Mouse (Mus musculus): ENCODE results near the gene Olfr314.
"Not testable (repeated sequence)": the region's sequence is repeated elsewhere in the genome, so short reads cannot be mapped to it uniquely, and the experiment has no call there.

Olfr314 gene

GRCm38 (mm10) chr11:58782480-58783089, at the start of gene Olfr314:
Olfr314 (plus strand) TSS chr11:58782952.
- in situ Hi-C loops (cut with MboI; ENCODE audit: low pct_unique_long_range_greater_than_20kb in 1 of 2, low sequenced_read_pairs in 2 of 2, unreplicated experiment in 1 of 2), result no loop called here

- in situ Hi-C loops (cut with MboI; ENCODE audit: low pct_unique_long_range_greater_than_20kb in 1 of 2, low sequenced_read_pairs in 2 of 2, unreplicated experiment in 1 of 2), result loop anchor here in 1 of 2 experiments (10.0 kb wide), 1 partner anchor 69 kb away; no protein-coding TSS in a partner anchor
Observed at GRCm38 (mm10) chr11:58733372-58733771, 49.4 kb upstream of the Olfr314 start.

DNA sequence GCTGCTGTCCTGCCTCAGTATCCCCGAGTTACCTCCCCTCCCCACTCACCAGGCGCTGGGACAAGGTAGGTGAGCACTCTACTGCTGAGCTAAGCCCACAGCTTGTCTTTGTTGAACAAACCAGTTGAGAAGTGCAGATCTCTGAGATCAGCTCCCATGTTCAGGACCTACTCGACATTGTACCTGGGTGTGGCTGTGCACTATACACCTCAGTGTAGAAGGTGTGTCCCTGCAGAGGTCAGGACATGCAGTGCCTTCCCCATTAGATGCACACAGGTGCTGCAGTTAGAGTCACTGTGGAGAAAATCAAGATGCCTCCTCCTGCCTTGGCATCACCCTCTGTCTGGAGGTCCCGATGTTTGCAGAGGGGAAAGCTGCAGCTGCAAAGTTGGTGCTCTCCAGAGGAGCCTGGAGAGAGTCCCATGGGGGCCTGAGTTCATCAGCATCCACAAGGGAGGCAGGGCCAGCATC, 43.9 kb upstream of the Olfr314 start, which contains the start of gene Olfr317:
TSS of gene Olfr317 (minus strand) at position 421 of the 471 bp plus-strand sequence.
- in situ Hi-C loops (cut with MboI; ENCODE audit: low pct_unique_long_range_greater_than_20kb in 1 of 2, low sequenced_read_pairs in 2 of 2, unreplicated experiment in 1 of 2), result loop anchor here in 1 of 2 experiments (10.0 kb wide), 1 partner anchor 74 kb away; no protein-coding TSS in a partner anchor

- in situ Hi-C loops (cut with MboI; ENCODE audit: low pct_unique_long_range_greater_than_20kb in 1 of 2, low sequenced_read_pairs in 2 of 2, unreplicated experiment in 1 of 2), result not testable (repeated sequence)
Observed at GRCm38 (mm10) chr11:58751096-58751495, 31.7 kb upstream of the Olfr314 start.

- in situ Hi-C loops (cut with MboI; ENCODE audit: low pct_unique_long_range_greater_than_20kb in 1 of 2, low sequenced_read_pairs in 2 of 2, unreplicated experiment in 1 of 2), result no loop called here
Observed at GRCm38 (mm10) chr11:58752434-58752833, 30.3 kb upstream of the Olfr314 start, which contains the start of gene Olfr316. Olfr316 (plus strand) TSS chr11:58752734.

- in situ Hi-C loops (cut with MboI; ENCODE audit: low pct_unique_long_range_greater_than_20kb in 1 of 2, low sequenced_read_pairs in 2 of 2, unreplicated experiment in 1 of 2), result no loop called here
Observed at GRCm38 (mm10) chr11:58772888-58773287, 9.9 kb upstream of the Olfr314 start, which contains the start of gene Olfr315. Olfr315 (plus strand) TSS chr11:58773188.

DNA sequence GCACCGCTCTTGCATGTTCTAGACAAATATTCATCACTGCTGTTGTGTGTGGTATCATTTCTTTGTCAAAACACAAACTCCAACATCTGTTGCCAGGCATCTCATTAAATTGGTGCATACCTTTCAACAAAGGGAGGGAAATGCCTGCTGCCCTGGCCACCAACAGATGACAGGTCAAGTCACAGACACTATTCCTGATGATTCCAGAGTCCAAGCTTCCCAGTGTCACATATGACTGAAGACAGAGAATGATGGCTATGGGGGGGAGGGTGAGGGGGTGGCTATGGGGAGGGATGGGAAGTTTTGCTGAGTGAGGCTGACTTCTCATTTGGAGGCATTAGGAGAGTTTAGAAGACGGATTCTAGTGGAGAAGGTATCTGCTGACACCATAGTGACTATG, 1.4 kb downstream of the Olfr314 start:
- in situ Hi-C loops (cut with MboI; ENCODE audit: low pct_unique_long_range_greater_than_20kb in 1 of 2, low sequenced_read_pairs in 2 of 2, unreplicated experiment in 1 of 2), result no loop called here

DNA sequence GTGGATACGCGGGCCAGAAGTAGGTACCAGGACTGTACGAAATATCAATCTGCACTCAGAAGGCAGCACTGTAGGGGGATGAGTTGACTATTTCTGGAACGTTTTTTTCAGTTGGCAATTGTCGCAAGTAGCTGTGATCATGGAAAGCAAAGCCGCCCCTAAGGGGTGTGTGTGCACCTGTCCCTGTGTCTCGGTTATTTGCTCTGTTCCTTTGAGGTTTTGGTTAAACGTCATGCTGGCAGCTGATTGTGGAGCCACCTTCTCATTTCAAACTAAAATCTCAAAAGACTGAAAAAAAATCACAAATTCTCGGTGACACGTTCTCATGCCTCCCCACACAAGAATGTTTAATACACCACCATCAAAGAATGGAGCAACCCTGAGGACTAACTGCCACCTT, 4.9 kb downstream of the Olfr314 start:
- in situ Hi-C loops (cut with MboI; ENCODE audit: low pct_unique_long_range_greater_than_20kb in 1 of 2, low sequenced_read_pairs in 2 of 2, unreplicated experiment in 1 of 2), result no loop called here

- in situ Hi-C loops (cut with MboI; ENCODE audit: low pct_unique_long_range_greater_than_20kb in 1 of 2, low sequenced_read_pairs in 2 of 2, unreplicated experiment in 1 of 2), result no loop called here
Observed at GRCm38 (mm10) chr11:58788346-58788745, 5.6 kb downstream of the Olfr314 start.

- in situ Hi-C loops (cut with MboI; ENCODE audit: low pct_unique_long_range_greater_than_20kb in 1 of 2, low sequenced_read_pairs in 2 of 2, unreplicated experiment in 1 of 2), result no loop called here
Observed at GRCm38 (mm10) chr11:58789532-58789931, 6.8 kb downstream of the Olfr314 start.

DNA sequence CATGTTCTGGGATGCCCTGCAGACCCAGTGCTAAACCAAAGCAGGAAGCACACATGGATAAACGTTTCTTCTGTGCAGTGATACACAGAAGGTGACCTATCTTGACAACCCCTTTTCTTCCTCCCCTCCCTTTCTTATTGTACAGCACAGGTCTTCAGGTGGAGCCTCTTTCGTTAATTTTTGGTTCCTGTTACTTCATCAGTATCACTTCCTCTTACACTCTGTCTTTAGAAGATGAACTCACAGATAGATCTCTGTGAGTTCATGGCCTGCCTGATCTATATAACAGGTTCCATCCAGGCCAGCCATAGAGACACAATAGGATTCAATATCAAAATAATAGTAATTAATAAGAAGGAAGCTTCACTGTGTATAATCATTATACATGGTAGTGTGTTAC, 7.3 kb downstream of the Olfr314 start:
- in situ Hi-C loops (cut with MboI; ENCODE audit: low pct_unique_long_range_greater_than_20kb in 1 of 2, low sequenced_read_pairs in 2 of 2, unreplicated experiment in 1 of 2), result no loop called here

DNA sequence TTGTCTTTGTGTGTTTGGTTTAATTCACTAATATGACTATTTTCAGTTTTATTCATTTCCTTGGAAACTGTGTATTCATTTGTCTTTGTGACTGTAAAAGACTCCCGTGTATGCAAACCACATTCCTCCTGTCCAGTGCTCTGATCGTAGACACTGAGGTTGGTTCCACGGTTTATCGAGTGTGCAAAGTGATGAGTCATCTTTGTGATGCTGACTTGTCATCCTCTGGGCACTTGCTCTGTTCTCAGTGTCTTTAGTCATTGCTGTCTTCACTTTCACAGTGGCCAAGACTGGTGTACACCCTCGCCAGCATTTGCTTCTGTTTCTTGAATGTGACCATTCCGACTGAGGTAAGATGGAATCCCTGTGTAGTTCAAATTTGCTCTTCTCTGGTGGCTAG, 7.9 kb downstream of the Olfr314 start:
- in situ Hi-C loops (cut with MboI; ENCODE audit: low pct_unique_long_range_greater_than_20kb in 1 of 2, low sequenced_read_pairs in 2 of 2, unreplicated experiment in 1 of 2), result no loop called here

DNA sequence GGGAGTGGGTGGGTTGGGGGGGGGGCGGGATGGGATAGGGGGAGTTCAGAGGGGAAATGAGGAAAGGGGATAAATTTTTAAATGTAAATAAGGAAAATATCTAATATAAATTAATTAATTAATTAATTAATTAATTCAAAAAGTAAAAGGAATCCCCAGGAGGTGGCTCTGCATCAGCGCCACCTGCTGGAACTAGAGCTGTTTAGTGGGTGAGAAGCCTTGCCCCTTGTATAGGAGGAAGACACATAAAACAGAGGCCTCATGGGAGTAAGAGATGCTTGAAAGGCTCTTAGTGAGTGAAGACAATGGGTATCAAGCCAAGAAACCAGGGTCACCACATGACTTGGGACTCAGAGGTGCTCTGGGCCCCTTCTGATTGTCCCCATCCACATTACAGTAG, 13.1 kb downstream of the Olfr314 start:
- in situ Hi-C loops (cut with MboI; ENCODE audit: low pct_unique_long_range_greater_than_20kb in 1 of 2, low sequenced_read_pairs in 2 of 2, unreplicated experiment in 1 of 2), result no loop called here

- in situ Hi-C loops (cut with MboI; ENCODE audit: low pct_unique_long_range_greater_than_20kb in 1 of 2, low sequenced_read_pairs in 2 of 2, unreplicated experiment in 1 of 2), result no loop called here
Observed at GRCm38 (mm10) chr11:58796850-58797249, 14.1 kb downstream of the Olfr314 start.

- in situ Hi-C loops (cut with MboI; ENCODE audit: low pct_unique_long_range_greater_than_20kb in 1 of 2, low sequenced_read_pairs in 2 of 2, unreplicated experiment in 1 of 2), result no loop called here
Observed at GRCm38 (mm10) chr11:58799747-58800146, 17.0 kb downstream of the Olfr314 start.

DNA sequence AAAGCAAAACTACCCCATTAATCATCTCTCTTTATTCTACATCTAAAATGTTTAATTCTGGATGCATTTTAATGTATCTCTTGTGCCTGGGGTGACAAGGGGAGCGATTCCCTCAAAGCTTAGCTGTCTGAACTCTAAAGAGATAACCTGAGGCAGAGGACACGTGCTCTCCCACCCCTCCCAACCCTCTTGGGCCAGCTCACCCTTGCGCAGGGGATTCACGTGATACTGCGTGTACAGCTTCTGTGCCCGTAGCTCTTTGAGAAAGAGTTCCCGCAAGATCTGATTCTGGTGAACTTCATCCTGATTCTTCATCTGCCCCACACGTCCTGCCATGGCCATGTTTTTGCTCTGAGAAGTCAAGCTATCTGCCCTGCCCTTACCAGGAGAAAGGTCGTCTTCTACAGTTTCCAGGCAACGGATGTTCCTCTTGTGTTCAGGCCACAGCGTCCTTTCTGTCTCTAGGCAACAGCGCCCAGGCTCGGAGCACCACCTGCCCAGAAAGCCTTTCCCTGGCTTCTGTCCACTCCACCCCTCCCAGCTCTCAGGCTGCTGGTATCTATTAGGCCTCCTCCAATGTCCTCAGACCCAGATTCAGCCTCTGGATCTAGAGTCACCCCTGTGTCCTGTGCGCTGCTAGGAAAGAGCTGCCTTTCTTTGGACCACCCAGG, 18.9 kb downstream of the Olfr314 start, which contains the start of gene Fam183b:
TSS of gene Fam183b (minus strand) at position 403 of the 671 bp plus-strand sequence.
- in situ Hi-C loops (cut with MboI; ENCODE audit: low pct_unique_long_range_greater_than_20kb in 1 of 2, low sequenced_read_pairs in 2 of 2, unreplicated experiment in 1 of 2), result no loop called here

- in situ Hi-C loops (cut with MboI; ENCODE audit: low pct_unique_long_range_greater_than_20kb in 1 of 2, low sequenced_read_pairs in 2 of 2, unreplicated experiment in 1 of 2), result no loop called here
Observed at GRCm38 (mm10) chr11:58803871-58804270, 21.1 kb downstream of the Olfr314 start.

DNA sequence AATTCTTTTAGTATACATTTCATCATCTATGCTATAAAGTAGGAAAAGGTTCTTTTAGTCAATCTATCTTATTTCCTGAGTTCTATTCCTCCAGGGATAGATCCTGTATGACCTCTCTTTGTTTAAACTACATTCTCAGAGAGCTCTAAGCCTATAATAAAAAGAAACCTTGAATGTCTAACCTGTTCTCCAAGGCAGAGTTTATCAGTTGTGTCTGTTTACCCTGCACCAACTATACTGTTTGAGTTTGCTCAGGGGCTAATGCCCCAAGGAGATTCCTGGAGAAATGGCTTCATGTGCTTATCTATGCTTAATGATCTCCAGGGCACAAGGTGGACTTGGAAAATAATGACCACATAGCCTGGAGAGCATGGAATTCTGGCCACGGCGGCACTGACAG, 21.6 kb downstream of the Olfr314 start:
- in situ Hi-C loops (cut with MboI; ENCODE audit: low pct_unique_long_range_greater_than_20kb in 1 of 2, low sequenced_read_pairs in 2 of 2, unreplicated experiment in 1 of 2), result no loop called here

GRCm38 (mm10) chr11:58812001-58812400, 29.2 kb downstream of the Olfr314 start:
- in situ Hi-C loops (cut with MboI; ENCODE audit: low pct_unique_long_range_greater_than_20kb in 1 of 2, low sequenced_read_pairs in 2 of 2, unreplicated experiment in 1 of 2), result no loop called here

DNA sequence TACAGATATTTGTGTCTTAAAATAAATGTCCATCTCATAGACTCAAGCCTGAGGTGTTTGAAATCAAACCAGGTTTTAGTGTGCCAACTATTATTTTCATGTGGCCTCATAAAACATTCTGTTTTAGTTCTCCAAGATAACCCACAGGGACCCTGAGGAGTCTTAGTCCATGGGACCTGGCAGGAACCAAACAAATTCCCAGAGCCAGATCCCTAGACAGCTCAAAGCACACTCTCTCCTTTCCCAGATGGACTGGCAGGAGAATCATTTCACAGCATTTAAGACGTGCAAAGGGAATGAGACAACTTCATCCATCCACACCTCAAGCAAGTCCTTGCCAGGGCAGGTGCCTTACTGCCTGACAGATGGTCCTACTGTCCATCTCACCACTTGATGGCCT, 31.9 kb downstream of the Olfr314 start, which contains the start of gene Olfr313:
TSS of gene Olfr313 (plus strand) at position 301 of the 400 bp plus-strand sequence.
- in situ Hi-C loops (cut with MboI; ENCODE audit: low pct_unique_long_range_greater_than_20kb in 1 of 2, low sequenced_read_pairs in 2 of 2, unreplicated experiment in 1 of 2), result not testable (repeated sequence)

Data from mouse embryonic stem cell (cell line).